Mouse (Mus musculus): ENCODE results near the gene Cd276.

GRCm38 (mm10) chr9:58546630-58547360 is 8.4 kb downstream of the Cd276 start:
- TF ChIP-seq CHD2 (IDR thresholded peaks at IDR 0.05; ENCODE audit: low read length) (no peak), CTCF (conservative IDR thresholded peaks at IDR 0.05 in 1 of 2, IDR thresholded peaks at IDR 0.05 in 1 of 2; ENCODE audit: low read depth in 2 of 2, low read length in 2 of 2) (no peak), ZMIZ1 (IDR thresholded peaks at IDR 0.05; ENCODE audit: low read depth, low read length) (no peak), MXI1 (IDR thresholded peaks at IDR 0.05; ENCODE audit: low read depth, low read length) (no peak), MAFK (IDR thresholded peaks at IDR 0.05; ENCODE audit: insufficient replicate concordance, low read length) (no peak), SIN3A (IDR thresholded peaks at IDR 0.05; ENCODE audit: low read length) (no peak)
